Mouse (Mus musculus) adrenal gland, postnatal 25 days (tissue): ENCODE measurements around the gene Hira. TPM values are rescaled to one million over a fixed set of nuclear protein-coding genes. Genes with fewer than 3 reads are reported as not detected.
"Not testable (repeated sequence)": the region's sequence is repeated elsewhere in the genome, so short reads cannot be mapped to it uniquely, and the experiment has no call there.

ENCODE experiments used
- DNase-seq: peaks from one replicate; pipeline ENCODE4 v3.0.0; 2021; ENCODE audit warnings: mixed read lengths
- long read RNA-seq: library from polyadenylated mRNA; stranded (forward); transcript quantifications from one replicate; pipeline ENCODE4 v2.0.0, GENCODE M21; 2021
- total RNA-seq: library from RNA; stranded (reverse); gene quantifications from 2 replicates; pipeline ENCODE4 v1.2.3, GENCODE M21; 2021

Gene Hira
- 34.8 and 44.3 TPM in 2 replicates for total RNA-seq
- long read RNA-seq, partial matches to known transcripts, result 5 of 6 reads
- long read RNA-seq, other reads (novel, unspliced or antisense), result 1 of 6 reads

DNA sequence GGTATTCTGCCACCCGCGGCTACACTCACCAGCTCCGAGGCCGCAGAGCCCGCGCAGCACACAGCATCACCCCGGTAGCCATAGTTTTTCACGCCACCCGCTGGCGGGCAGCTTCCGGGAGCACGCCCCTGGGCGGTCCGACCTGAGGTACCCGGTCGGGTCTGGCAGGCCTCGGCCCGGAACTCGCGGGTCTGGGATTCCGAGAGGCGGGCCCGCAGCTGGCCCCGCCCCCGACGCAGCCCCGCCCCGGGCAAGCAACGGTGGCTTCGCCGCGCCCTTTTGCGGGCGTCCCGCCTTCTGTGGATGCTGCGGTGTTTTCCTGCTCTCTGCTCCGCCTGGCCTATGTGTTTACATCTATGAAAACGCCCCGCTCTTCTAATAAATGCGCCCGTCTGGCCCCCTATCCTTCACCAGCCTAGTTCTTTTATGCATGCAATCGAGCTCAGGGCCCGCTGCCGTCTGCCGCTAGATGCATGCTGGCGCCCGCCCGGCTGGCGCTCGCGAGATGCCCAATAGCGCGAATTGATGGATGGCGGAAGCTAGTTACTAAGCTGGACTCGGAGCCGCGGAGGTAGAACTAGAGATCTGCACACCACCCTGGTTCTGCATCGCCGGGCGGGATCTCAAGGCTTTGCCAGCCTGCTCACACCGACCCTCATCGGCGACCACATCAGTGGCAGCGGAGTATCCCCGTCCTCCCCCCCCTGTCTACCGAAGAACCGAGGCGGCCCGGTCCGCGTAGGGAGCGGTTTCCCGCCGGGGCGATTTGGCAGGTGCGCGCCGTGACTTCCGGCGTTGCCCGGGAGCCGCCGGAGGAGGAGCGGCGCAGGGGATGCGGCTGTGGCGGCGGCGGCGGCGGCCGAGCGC, at the start of gene Hira, which contains the start of gene Mrpl40:
Gene Hira (plus strand): TSS at position 596 of the 867 bp plus-strand sequence.
Gene Mrpl40 (minus strand): TSS at position 421 of the 867 bp plus-strand sequence.
- peak; percentile 96 for DNase-seq

DNA sequence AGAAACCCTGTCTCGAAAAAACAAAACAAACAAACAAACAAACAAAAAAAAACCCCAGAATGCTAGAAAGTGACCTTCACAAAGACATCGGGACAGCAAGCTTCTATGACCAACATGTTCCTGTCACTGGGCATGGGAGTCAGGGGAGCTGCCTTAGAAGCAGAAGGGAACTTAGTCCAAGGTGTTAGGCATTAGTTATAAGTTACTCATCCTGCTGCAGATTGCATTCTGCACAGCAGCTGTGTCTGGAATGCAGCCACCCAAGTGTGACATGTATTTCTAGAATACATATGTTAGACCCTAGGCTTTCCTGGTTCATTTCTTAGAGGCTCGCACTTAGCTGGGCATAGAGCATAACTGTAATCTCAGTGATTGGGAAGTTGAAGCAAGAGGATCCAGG, 48.2 kb upstream of the Hira start:
- no peak for DNase-seq

DNA sequence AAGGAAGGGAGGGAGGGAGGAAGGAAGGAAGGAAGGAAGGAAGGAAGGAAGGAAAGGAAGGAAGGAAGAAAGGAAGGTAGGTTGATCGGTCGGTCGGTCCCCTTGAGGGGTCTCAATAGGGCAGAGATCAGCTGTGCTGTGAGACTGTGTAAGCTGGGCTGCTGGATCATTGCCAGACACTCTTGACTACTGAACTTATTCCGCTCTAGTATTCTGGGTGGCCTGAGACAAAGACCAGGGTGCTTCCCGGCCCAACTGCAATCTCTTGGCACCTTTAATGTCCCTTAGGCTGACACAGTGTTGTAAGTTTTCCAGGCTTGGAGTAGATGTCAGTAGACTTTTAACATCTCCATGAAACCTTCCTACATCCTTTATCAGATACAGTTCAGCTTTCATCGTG, 47.7 kb upstream of the Hira start:
- no peak for DNase-seq

DNA sequence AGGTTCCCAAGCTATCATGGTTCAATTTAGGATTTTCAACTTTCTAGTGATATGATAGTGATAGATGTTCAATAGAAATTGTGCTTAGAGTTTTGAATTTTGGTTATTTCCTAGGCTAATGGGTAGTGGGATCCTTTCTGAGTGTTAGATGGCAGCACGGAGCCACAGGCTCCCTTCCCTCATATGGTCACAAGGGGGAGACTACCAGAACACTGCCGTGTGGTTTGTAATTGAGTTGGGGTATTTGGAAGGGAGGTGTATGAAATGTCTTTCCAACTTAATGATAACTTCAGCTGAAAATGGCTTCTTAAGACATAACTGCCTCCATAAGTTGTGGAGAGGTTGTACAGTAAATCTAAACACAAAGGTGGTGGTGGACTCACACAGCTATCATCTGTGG, 43.4 kb upstream of the Hira start:
- no peak for DNase-seq

DNA sequence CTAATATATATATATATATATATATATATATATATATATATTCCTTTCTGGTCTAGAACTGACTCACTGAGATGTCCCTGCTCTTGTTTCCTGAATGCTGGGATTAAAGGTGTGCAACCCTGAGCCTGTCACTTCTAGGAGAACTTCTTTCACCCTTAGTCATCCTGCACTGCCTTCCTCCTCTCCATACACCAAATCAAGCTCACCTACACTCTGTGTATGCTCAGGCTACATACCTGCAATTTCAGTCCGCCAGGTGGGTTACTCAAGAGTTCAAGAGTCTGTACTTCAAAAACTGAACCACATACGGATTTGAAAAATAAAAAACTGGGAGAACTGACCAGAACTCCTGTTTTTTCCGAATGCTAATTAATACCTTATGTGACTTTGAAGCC, 40.8 kb upstream of the Hira start:
- DNase-seq, result no peak

DNA sequence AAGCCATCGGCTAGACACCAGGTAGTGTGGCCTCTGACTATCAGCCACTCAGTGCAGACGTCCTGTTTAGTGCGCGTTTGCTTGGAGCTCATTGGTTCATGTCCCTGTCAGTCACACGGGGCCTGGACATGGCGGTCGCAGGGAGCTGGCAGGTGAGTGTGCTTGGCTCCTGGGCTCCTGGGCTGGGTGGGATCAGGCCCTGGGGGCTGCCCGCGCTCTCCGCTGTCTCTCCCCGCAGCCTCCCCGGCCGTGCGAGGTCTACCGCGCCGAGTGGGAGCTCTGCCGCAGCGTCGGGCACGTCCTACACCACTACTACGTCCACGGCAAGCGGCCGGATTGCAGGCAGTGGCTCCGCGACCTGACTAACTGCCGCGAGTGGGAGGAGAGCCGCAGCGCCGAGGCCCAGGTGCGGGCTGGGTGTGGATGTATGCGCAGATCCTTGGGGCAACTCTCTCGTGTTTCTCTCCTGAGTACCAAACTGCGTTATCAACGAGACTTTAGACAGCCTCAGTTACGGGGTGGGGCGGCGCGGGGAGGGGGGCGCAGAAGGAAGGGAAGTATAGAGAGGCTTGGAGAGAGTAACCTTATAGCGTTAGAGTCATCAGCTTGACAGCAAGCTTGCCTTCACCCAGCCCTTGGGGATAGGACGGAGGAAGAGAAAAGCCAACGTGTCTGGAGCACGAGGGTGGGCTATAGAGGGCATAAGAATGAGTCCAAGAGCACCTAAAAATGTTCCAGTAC, 40.2 kb upstream of the Hira start, which contains the start of the genes 2510002D24Rik and Gm28539:
Gene 2510002D24Rik (plus strand): TSS at position 111 of the 741 bp plus-strand sequence.
Gene Gm28539 (plus strand): TSS at position 117 of the 741 bp plus-strand sequence.
- DNase-seq, result peak; percentile 92

DNA sequence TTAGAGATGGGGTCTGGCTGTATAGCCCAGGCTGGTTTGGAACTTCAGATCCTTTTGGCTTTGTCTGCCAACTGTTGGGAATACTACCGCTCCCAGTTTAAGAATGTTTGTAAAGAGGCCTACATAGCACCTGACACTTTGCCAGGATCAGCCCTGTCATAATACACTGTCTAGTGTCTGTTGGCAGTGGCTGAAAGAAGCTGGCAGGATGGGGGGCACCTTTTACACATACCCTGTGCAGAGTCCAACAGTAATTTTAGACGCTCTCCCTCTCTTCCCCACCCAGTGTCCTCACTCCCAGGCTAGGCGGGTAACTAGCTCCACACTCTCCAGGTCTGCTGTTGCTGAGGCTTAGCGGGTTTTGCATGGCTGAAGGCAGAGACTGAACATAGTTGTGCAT, 38.5 kb upstream of the Hira start:
- DNase-seq, result no peak

DNA sequence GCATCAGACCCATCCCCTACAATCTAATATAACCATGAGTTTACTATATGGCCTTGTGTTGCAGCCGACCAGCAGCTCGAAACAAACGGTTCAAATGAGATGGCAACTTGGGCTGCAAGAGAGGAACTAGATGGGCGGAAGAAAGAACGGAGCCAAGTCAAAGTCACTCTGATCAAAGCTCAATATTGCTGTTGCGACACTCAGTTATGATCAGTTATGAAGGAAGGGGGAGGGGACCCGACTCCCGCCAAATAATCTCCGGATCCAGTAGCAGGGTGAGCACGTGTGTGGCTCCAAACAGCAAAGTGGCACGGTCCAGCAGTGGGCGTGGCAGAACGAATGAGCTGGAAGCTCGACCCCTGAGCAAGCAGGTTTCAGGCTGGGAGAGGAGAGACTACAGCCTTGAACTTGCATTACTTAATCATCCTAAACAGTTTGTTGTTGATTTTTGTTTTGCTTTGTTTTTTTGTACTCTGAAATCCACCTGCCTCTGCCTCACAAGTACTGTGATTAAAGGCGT, 30.5 kb upstream of the Hira start:
- DNase-seq, result no peak

DNA sequence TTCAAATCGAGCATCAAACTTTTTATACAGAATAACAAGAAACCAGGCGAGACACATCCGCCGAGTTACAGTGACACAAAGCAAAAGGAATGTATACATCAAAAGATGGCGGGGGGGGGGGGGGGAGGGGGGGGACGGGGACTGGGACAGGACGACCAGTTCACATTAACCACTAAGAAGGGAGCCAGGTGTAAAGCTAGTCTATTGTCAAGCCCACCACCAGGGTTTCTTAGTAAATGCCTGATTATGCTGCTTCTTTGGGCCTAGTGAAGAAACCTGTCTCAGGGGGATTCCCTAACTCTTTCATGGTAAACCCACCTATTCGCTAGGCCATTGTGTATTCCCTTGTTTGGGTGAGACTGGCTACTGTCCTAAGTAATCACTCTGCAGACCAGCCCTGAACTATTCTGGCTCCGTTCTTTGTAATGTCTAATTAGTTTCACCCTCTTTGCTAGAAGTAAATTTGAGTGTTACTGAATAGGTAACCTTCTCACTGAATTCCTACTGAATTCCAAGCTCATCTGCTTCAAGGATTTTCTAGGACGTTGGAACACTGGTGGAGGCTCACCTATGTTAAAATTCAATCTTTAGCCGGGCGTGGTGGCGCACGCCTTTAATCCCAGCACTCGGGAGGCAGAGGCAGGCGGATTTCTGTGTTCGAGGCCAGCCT, 27.2 kb upstream of the Hira start:
- not testable (repeated sequence) for DNase-seq

DNA sequence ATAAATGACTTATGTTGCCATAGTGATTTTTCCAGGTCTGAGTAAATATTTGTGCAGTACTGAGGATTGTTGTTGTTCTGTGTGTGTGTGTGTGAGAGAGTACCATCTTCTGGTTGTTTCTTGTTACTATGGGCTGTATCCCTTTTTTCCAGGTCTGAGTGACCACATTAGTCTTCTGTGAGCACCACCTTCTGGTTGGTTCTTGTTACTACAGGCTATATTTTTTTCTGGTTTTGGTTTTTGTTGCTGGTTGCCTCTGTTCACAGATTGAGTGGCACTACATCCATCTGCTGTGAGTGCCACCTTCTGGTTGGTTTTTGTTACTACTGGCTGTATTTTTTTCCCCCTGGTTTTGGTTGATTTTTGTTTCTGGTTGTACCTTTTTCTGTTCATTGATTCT, 18.3 kb upstream of the Hira start:
- DNase-seq, result no peak

DNA sequence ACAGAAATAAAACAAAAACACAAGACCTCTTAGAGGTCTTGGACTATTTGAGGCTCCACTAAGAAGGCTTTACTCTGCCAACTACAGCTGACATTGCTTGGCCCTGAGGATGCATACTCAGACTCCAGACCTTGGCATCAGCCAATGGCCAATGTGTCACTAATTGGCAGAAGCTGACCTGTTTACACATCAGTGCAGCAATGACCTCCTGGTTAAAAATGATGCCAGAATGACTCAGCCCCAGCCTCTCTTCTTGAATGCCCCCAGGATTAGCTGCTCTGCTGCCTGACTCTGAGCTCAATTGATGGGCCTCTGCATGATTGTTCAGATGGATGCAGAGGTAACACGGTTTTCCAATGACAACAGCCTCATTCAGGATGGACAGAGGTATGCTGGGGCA, 16.7 kb upstream of the Hira start:
- peak; percentile 40 for DNase-seq

DNA sequence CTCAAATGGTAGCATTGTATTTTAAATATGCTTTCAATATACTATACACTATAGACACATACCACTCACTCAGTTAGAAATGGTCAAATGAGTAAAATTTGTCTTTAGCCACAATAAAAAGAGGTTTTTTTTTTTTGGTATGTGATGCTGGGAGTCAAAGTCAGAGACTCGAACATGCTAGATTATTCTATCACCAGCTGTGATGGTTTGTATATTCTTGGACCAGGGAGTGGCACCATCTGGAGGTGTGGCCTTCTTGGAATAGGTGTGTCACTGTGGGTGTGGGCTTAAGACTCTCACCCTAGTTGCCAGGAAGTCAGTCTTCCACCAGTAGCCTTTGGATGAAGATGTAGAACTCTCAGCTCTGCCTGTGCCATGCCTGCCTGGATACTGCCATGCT, 6.3 kb upstream of the Hira start:
- not testable (repeated sequence) for DNase-seq

DNA sequence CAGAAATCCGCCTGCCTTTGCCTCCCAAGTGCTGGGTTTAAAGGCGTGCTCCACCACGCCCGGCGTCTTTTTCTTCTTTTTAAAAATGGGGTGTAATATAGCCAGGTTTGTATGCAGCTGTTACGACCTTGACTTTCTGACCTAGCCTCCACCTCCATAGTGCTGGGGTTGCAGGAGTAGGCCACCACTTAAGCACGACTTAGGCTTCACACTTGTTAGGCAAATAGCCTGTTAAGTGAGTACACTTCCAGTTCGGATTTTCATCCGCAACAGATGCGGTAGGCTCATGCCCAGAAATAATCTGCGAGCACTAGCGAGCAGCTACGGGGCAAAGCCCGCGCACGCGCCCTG, 771 bp upstream of the Hira start:
- DNase-seq, result no peak

DNA sequence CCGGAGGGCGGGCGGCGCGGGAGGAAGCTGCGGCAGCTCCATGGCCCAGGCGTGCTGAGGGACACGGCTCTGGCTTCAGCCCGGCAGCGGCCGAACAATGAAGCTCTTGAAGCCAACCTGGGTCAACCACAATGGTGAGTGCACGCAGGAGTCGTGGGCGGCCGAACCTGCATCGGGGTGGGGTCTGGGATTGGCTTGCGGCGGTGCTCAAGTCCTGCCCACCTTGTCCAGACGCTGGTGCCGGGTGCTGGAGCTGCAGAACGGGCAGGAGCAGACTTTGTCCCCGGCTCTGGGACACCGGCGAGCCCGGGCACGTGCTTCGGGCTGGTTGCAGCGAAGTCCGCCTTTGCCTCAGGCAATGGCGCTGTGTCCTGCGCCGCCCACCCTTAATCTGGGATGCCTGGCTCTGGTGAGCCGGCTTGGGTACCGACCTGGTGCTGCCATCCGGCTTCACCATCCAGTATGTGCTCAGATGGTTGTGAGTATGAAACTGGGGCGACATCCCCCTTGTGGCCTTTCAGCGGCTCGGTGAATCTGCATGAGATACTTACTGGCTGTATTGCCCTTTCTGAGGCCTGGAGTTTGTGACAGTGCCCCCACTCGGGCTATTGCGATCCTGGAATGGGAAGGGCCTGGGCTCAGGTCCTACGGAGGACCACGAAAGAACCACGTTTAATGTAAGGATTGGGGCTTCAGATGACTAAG, 701 bp downstream of the Hira start:
- DNase-seq, result peak; percentile 37

DNA sequence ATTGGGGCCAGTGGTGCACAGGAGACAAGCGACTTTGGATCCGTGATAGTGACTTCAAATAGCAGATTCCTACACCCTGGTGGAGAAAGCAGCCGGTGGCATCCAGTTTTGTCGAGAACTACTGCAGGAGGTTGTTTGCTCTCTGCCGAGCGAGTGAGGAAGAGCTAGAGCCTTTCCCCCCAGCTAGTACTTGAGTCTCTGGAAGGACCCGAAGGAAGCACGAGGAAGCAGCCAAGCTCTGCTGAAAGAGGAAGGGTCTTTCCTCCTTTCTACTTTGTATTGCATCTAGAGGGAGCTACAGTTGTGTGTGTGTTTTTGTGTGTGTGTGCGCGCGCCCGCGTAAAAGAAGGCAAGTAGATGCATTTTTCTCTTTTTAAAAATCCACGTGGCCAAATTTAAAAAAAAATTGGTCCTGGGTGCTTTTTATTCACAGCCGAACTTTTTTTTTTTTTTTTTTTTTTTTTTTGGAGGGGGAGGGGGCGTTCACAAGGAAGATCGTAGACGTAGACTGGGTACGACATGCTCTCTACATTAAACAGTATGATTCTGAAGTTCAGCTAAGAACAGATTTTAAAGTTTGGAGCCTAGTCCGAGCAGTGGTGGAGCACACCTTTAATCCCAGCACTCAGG, 1.4 kb downstream of the Hira start:
- DNase-seq, result no peak

DNA sequence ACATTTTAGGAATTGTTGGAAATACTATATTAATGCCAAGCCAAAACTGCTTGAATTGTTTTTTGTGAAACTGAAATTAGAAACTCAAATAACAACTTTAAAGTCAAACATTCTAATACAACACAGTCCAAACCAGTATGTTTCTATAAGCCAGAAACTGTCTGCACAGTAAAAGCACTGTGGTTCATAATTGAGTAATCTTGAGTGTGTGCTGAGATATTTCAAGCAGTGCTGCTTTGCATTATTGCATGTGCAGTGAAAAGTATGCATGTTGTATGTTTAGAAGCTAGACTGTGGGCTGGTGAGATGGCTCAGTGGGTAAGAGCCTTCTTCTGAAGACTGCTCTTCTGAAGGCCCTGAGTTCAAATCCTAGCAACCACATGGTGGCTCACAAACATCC, 7.2 kb downstream of the Hira start:
- DNase-seq, result no peak

DNA sequence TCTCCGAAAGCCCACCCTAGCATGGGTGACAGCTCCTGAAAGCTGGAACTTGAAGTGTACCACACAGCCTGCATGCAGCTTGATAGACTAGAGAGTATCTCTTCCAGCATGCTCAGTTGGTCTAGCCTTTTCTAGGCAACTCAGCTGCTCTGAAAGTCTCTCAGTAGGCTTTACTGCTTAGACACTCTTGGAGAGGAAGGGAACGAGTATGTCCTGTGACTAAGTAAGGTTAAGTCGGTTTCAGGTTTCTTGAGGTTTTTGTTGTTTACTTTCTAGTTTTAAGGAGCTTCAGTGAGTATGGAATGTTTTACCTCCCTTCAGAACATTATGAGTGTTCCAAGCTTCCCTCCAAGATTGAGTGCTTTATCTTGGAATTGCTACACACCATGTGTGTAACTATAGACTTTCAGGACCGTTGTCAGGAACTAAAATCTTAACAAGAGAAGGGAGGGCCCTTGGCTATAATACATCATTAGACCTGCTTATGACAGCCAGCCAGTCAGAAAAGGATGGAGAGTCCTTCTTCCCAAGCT, 17.1 kb downstream of the Hira start:
- DNase-seq, result no peak

DNA sequence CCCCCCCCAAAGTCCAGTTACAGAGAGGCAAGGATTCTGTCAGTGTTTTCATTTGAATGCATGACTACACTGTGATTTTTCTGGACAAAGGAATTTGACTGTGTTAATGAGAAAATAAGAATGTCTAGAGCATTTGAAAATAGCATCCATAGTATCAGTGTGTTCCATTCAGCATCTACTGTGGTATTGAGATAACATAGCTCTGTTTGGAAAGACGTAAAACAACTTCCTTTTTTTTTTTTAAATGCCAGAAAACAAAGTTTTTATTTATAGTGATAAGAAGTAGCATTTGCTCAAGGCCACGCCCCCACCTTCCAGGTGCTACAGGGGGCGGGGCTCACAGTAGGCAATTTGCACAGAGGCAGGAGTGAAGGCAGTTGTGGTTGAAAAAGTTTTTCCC, 18.4 kb downstream of the Hira start:
- DNase-seq, result no peak

DNA sequence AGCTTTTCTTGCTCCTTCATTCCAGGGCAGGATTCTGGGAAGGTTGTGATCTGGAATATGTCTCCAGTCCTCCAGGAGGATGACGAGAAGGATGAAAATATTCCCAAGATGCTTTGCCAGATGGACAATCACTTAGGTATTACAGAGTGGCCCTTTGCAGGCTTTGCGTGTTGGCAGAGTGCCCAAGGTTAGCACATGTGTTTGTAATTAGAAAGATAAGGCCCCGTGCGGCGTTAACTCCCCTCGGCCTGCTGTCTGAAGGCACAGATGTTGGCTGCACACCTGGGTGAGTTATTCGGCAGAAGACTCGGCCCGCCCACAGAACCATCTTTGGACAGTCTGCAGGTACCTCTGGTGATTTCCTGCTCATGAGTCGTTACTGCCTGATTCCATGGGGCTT, 19.6 kb downstream of the Hira start:
- no peak for DNase-seq

DNA sequence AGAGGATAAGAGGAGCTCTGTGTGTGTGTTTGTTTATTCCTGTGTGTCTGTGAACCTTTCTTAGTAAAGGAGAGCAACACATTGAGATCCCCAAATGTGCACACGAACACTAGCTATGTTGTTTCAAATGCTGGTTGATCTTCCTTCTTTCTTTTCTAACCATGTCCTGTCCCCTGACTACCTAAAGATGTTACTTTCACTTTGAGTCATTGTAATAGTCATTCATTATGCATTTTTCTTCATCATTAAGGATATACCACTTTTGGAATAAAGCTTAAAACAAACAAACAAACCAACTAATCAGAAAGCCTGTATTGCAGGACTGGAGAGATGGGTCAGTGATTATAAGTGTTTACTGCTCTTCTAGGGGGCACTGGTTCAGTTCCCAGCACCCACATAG, 28.8 kb downstream of the Hira start:
- DNase-seq, result no peak

DNA sequence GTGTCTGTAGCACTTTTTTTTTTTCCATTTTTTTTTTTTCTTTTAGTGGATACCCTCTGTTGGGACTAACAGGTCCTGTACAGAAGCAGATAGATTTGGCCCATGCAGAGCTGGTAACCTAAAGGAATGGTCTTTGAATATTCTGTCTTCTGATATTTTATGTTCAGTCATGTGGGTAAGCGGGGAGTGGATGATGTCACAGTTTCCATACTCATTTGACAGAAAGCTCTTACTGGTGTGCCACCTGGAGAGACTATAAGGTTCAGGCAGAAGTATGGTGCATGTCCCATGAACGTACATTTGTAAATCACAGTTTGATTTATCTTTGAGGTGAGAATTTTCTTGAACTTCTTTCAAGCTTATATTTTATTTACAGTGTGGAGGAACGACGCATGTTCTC, 39.2 kb downstream of the Hira start:
- no peak for DNase-seq
